Mouse (Mus musculus) kidney, adult 8-10 months (tissue): ENCODE data around the gene 4930558K02Rik.
A peak's percentile ranks its signal among the peaks of the same experiment; 100 is the strongest.

Source experiments
- DNase-seq, 2 experiments: peaks; one replicate each; pipeline ENCODE4 v3.0.0; 2022

4930558K02Rik gene

GRCm38 (mm10) chr1:161979536-161979935, at the start of gene 4930558K02Rik:
Gene 4930558K02Rik, minus strand, starts transcription at chr1:161979636.
- DNase-seq, result no peak

GRCm38 (mm10) chr1:162023681-162024270, 44.3 kb upstream of the 4930558K02Rik start:
- no peak for DNase-seq

GRCm38 (mm10) chr1:162020766-162021165, 41.3 kb upstream of the 4930558K02Rik start:
- no peak for DNase-seq

GRCm38 (mm10) chr1:162020303-162020731, 40.9 kb upstream of the 4930558K02Rik start:
- DNase-seq, result no peak

GRCm38 (mm10) chr1:162018601-162018977, 39.2 kb upstream of the 4930558K02Rik start:
- DNase-seq, result no peak

- DNase-seq, result no peak
Measured at GRCm38 (mm10) chr1:162017975-162018600, 38.7 kb upstream of the 4930558K02Rik start.

GRCm38 (mm10) chr1:162016982-162017381, 37.5 kb upstream of the 4930558K02Rik start:
- DNase-seq, result no peak

GRCm38 (mm10) chr1:162015247-162015862, 35.9 kb upstream of the 4930558K02Rik start:
- DNase-seq, result no peak

GRCm38 (mm10) chr1:162013561-162013960, 34.1 kb upstream of the 4930558K02Rik start:
- no peak for DNase-seq

- no peak for DNase-seq
Measured at GRCm38 (mm10) chr1:162011523-162012245, 32.2 kb upstream of the 4930558K02Rik start.

GRCm38 (mm10) chr1:162009086-162009485, 29.6 kb upstream of the 4930558K02Rik start:
- no peak for DNase-seq

- DNase-seq, result no peak
Measured at GRCm38 (mm10) chr1:162008631-162009067, 29.2 kb upstream of the 4930558K02Rik start.

- DNase-seq, result no peak
Measured at GRCm38 (mm10) chr1:162008208-162008607, 28.8 kb upstream of the 4930558K02Rik start.

GRCm38 (mm10) chr1:162006109-162006508, 26.7 kb upstream of the 4930558K02Rik start:
- DNase-seq, result no peak

- peak; percentile 53 for DNase-seq
Measured at GRCm38 (mm10) chr1:162004821-162005770, 25.7 kb upstream of the 4930558K02Rik start.

GRCm38 (mm10) chr1:162004518-162004780, 25.0 kb upstream of the 4930558K02Rik start:
- DNase-seq, result no peak

- no peak for DNase-seq
Measured at GRCm38 (mm10) chr1:162003729-162004517, 24.5 kb upstream of the 4930558K02Rik start.

- no peak for DNase-seq
Measured at GRCm38 (mm10) chr1:162001328-162001727, 21.9 kb upstream of the 4930558K02Rik start.

GRCm38 (mm10) chr1:161999882-162000371, 20.5 kb upstream of the 4930558K02Rik start:
- DNase-seq, result peak; percentile 26 to 58

- no peak for DNase-seq
Measured at GRCm38 (mm10) chr1:161999338-161999737, 19.9 kb upstream of the 4930558K02Rik start.

- no peak for DNase-seq
Measured at GRCm38 (mm10) chr1:161998781-161999180, 19.3 kb upstream of the 4930558K02Rik start.
